Mouse (Mus musculus): ENCODE measurements around the gene Icam5. TPM values are rescaled to one million over a fixed set of nuclear protein-coding genes. Genes with fewer than 3 reads are reported as not detected.

The Icam5 gene
- total RNA-seq (2014; rRNA removed) (6.3 and 7.7 TPM in 2 replicates), polyA plus RNA-seq (2015; fragmentation: Nextera tagmentation; extraction: Ambion mirVana) (4.1 and 4.2 TPM in 2 replicates)

- peak within 1 kb of the TSS; percentile 70 for H3K9ac ChIP-seq (replicated peaks; ENCODE audit: low read length, poor library complexity, severe bottlenecking)
- DNase-seq (ENCODE audit: low spot score) = peak; percentile 59
- H3K36me3 ChIP-seq (ENCODE audit: insufficient read depth, low read length) = no peaks in the 10 kb centered on the region
- peak within 1 kb of the TSS; percentile 98 for H3K4me2 ChIP-seq (ENCODE audit: low read depth, low read length, poor library complexity, severe bottlenecking)
- peak within 1 kb of the TSS; percentile 52 for H3K27ac ChIP-seq (ENCODE audit: low read depth, low read length)
- peak within 1 kb of the TSS; percentile 58 for H3K4me3 ChIP-seq (ENCODE audit: low read depth, low read length)
- WGBS = 2% methylated on average over 33 of the region's 35 CpGs
- H3K4me1 ChIP-seq (ENCODE audit: insufficient read depth, low read length) = peaks cover 32% of the 10 kb centered on the region; the same call in 1 of the 2 replicates
- H3K9me3 ChIP-seq (ENCODE audit: low read length) = no peaks in the 10 kb centered on the region
- no peak; the same call in 1 of the 2 replicates for TF ChIP-seq CTCF (IDR thresholded peaks at IDR 0.05)
- peaks cover 71% of the 10 kb centered on the region for H3K27me3 ChIP-seq (ENCODE audit: insufficient read depth, low read length)
- peak; percentile 17; the same call in 1 of the 2 replicates for ATAC-seq (ENCODE audit: low FRiP score)
Observed at GRCm38 (mm10) chr9:21031896-21032351, at the start of gene Icam5. Gene Icam5 (plus strand): TSS chr9:21032073.

GRCm38 (mm10) chr9:20982171-20982570 is 49.7 kb upstream of the Icam5 start:
- no peak for TF ChIP-seq CTCF (IDR thresholded peaks at IDR 0.05)
- Histone ChIP-seq H3K4me2 (ENCODE audit: low read depth, low read length, poor library complexity, severe bottlenecking) (no peak overlapping the region), H3K4me1 (ENCODE audit: insufficient read depth, low read length) (no peaks in the 10 kb centered on the region), H3K9ac (replicated peaks; ENCODE audit: low read length, poor library complexity, severe bottlenecking) (no peak overlapping the region), H3K4me3 (ENCODE audit: low read depth, low read length) (no peak overlapping the region), H3K36me3 (ENCODE audit: insufficient read depth, low read length) (no peaks in the 10 kb centered on the region), H3K27ac (ENCODE audit: low read depth, low read length) (no peak overlapping the region), H3K9me3 (ENCODE audit: low read length) (no peaks in the 10 kb centered on the region), H3K27me3 (ENCODE audit: insufficient read depth, low read length) (0 out of 2 replicates have a peak, but pooled peaks cover 3% of the 10 kb centered on the region)
- ATAC-seq (ENCODE audit: low FRiP score) (no peak), DNase-seq (ENCODE audit: low spot score) (no peak)
- 75% methylated on average over 3 of the region's 3 CpGs for WGBS

- Histone ChIP-seq H3K9me3 (ENCODE audit: low read length) (no peaks in the 10 kb centered on the region), H3K27ac (ENCODE audit: low read depth, low read length) (no peak overlapping the region), H3K4me3 (ENCODE audit: low read depth, low read length) (no peak overlapping the region), H3K9ac (replicated peaks; ENCODE audit: low read length, poor library complexity, severe bottlenecking) (no peak overlapping the region), H3K4me1 (ENCODE audit: insufficient read depth, low read length) (no peaks in the 10 kb centered on the region), H3K36me3 (ENCODE audit: insufficient read depth, low read length) (no peaks in the 10 kb centered on the region), H3K4me2 (ENCODE audit: low read depth, low read length, poor library complexity, severe bottlenecking) (no peak overlapping the region), H3K27me3 (ENCODE audit: insufficient read depth, low read length) (0 out of 2 replicates have a peak, but pooled peaks cover 3% of the 10 kb centered on the region)
- WGBS = 71% methylated on average over 5 of the region's 5 CpGs
- no peak for TF ChIP-seq CTCF (IDR thresholded peaks at IDR 0.05)
- DNase-seq (ENCODE audit: low spot score) (no peak), ATAC-seq (ENCODE audit: low FRiP score) (no peak)
Observed at GRCm38 (mm10) chr9:20983169-20983568, 48.7 kb upstream of the Icam5 start.

- DNase-seq (ENCODE audit: low spot score) = no peak
- Histone ChIP-seq H3K9ac (replicated peaks; ENCODE audit: low read length, poor library complexity, severe bottlenecking) (no peak overlapping the region), H3K4me2 (ENCODE audit: low read depth, low read length, poor library complexity, severe bottlenecking) (no peak overlapping the region), H3K36me3 (ENCODE audit: insufficient read depth, low read length) (no peaks in the 10 kb centered on the region), H3K27ac (ENCODE audit: low read depth, low read length) (no peak overlapping the region), H3K27me3 (ENCODE audit: insufficient read depth, low read length) (no peaks in the 10 kb centered on the region), H3K4me1 (ENCODE audit: insufficient read depth, low read length) (no peaks in the 10 kb centered on the region), H3K9me3 (ENCODE audit: low read length) (no peaks in the 10 kb centered on the region), H3K4me3 (ENCODE audit: low read depth, low read length) (no peak overlapping the region)
- no peak for TF ChIP-seq CTCF (IDR thresholded peaks at IDR 0.05)
- WGBS = 65% methylated on average over 15 of the region's 15 CpGs
- no peak for ATAC-seq (ENCODE audit: low FRiP score)
Observed at GRCm38 (mm10) chr9:20986952-20987686, 44.8 kb upstream of the Icam5 start.

GRCm38 (mm10) chr9:20987953-20988352 is 43.9 kb upstream of the Icam5 start:
- H3K27ac ChIP-seq (ENCODE audit: low read depth, low read length) = no peak overlapping the region
- no peak overlapping the region for H3K4me3 ChIP-seq (ENCODE audit: low read depth, low read length)
- H3K36me3 ChIP-seq (ENCODE audit: insufficient read depth, low read length) = no peaks in the 10 kb centered on the region
- 23% methylated on average over 7 of the region's 7 CpGs for WGBS
- no peaks in the 10 kb centered on the region for H3K9me3 ChIP-seq (ENCODE audit: low read length)
- H3K4me1 ChIP-seq (ENCODE audit: insufficient read depth, low read length) = no peaks in the 10 kb centered on the region
- no peak for ATAC-seq (ENCODE audit: low FRiP score)
- no peak for DNase-seq (ENCODE audit: low spot score)
- H3K4me2 ChIP-seq (ENCODE audit: low read depth, low read length, poor library complexity, severe bottlenecking) = no peak overlapping the region
- no peaks in the 10 kb centered on the region for H3K27me3 ChIP-seq (ENCODE audit: insufficient read depth, low read length)
- no peak overlapping the region for H3K9ac ChIP-seq (replicated peaks; ENCODE audit: low read length, poor library complexity, severe bottlenecking)
- TF ChIP-seq CTCF (IDR thresholded peaks at IDR 0.05) = no peak

- peak; percentile 36 for DNase-seq (ENCODE audit: low spot score)
- Histone ChIP-seq H3K36me3 (ENCODE audit: insufficient read depth, low read length) (no peaks in the 10 kb centered on the region), H3K27me3 (ENCODE audit: insufficient read depth, low read length) (no peaks in the 10 kb centered on the region), H3K4me1 (ENCODE audit: insufficient read depth, low read length) (no peaks in the 10 kb centered on the region), H3K4me3 (ENCODE audit: low read depth, low read length) (no peak overlapping the region), H3K9me3 (ENCODE audit: low read length) (no peaks in the 10 kb centered on the region), H3K4me2 (ENCODE audit: low read depth, low read length, poor library complexity, severe bottlenecking) (peak overlapping the region; percentile 28), H3K27ac (ENCODE audit: low read depth, low read length) (no peak overlapping the region), H3K9ac (replicated peaks; ENCODE audit: low read length, poor library complexity, severe bottlenecking) (0 out of 2 replicates have a peak overlapping the region, but pooled peaks have one; percentile 9)
- no peak for TF ChIP-seq CTCF (IDR thresholded peaks at IDR 0.05)
- 4% methylated on average over 10 of the region's 10 CpGs for WGBS
- ATAC-seq (ENCODE audit: low FRiP score) = no peak
Observed at GRCm38 (mm10) chr9:20990861-20991260, 41.0 kb upstream of the Icam5 start.
